Mouse (Mus musculus): Measurements from ENCODE around the gene Olfr1373. TPM values are rescaled to one million over a fixed set of nuclear protein-coding genes. Genes with fewer than 3 reads are reported as not detected.

Olfr1373 gene
- polyA plus RNA-seq, 1 experiment from 2014 or later: not detected

GRCm38 (mm10) chr11:52099771-52100219 lies 45.5 kb downstream of the Olfr1373 start:
- H3K27ac ChIP-seq: peak overlapping the region; percentile 99
- no peak for DNase-seq (ENCODE audit: extremely low spot score, low spot score)
- 13% methylated on average over 7 of the region's 7 CpGs for WGBS
- peak overlapping the region; percentile 83 for H3K4me3 ChIP-seq
- no peaks in the 10 kb centered on the region for H3K27me3 ChIP-seq (ENCODE audit: poor library complexity, severe bottlenecking)
- H3K4me1 ChIP-seq: peaks cover 35% of the 10 kb centered on the region
- peaks cover 16% of the 10 kb centered on the region for H3K36me3 ChIP-seq (replicated peaks)
- no peaks in the 10 kb centered on the region for H3K9me3 ChIP-seq

- no peaks in the 10 kb centered on the region for H3K27me3 ChIP-seq (ENCODE audit: poor library complexity, severe bottlenecking)
- WGBS: under 1% methylated on average over 71 of the region's 72 CpGs
- peaks cover 14% of the 10 kb centered on the region for H3K36me3 ChIP-seq (replicated peaks)
- peak; percentile 80 for DNase-seq (ENCODE audit: extremely low spot score, low spot score)
- peak overlapping the region; percentile 83 for H3K4me3 ChIP-seq
- peaks cover 33% of the 10 kb centered on the region for H3K4me1 ChIP-seq
- peak overlapping the region; percentile 99 for H3K27ac ChIP-seq
- no peaks in the 10 kb centered on the region for H3K9me3 ChIP-seq
Measured at GRCm38 (mm10) chr11:52099031-52099761, 46.1 kb downstream of the Olfr1373 start.

GRCm38 (mm10) chr11:52098398-52098946 lies 46.9 kb downstream of the Olfr1373 start, which contains the start of gene Ppp2ca:
Ppp2ca (plus strand) TSS chr11:52098681.
- Histone ChIP-seq H3K27me3 (ENCODE audit: poor library complexity, severe bottlenecking) (no peaks in the 10 kb centered on the region), H3K4me1 (peaks cover 33% of the 10 kb centered on the region), H3K36me3 (replicated peaks) (peaks cover 13% of the 10 kb centered on the region), H3K27ac (peak within 1 kb of the TSS; percentile 99), H3K9me3 (no peaks in the 10 kb centered on the region), H3K4me3 (peak within 1 kb of the TSS; percentile 83)
- under 1% methylated on average over 53 of the region's 53 CpGs for WGBS
- DNase-seq (ENCODE audit: extremely low spot score, low spot score): peak; percentile 98

GRCm38 (mm10) chr11:52097596-52097995 lies 47.7 kb downstream of the Olfr1373 start:
- Histone ChIP-seq H3K9me3 (no peaks in the 10 kb centered on the region), H3K4me1 (peaks cover 33% of the 10 kb centered on the region), H3K36me3 (replicated peaks) (peaks cover 13% of the 10 kb centered on the region), H3K27ac (peak overlapping the region; percentile 99), H3K4me3 (peak overlapping the region; percentile 83), H3K27me3 (ENCODE audit: poor library complexity, severe bottlenecking) (no peaks in the 10 kb centered on the region)
- 85% methylated on average over 2 of the region's 2 CpGs for WGBS
- no peak for DNase-seq (ENCODE audit: extremely low spot score, low spot score)

GRCm38 (mm10) chr11:52097016-52097415 lies 48.3 kb downstream of the Olfr1373 start:
- no peak overlapping the region for H3K4me3 ChIP-seq

More at GRCm38 (mm10) chr11:52097016-52097415, 48.3 kb downstream of the Olfr1373 start:
- H3K4me1 ChIP-seq: peaks cover 32% of the 10 kb centered on the region
- no peak for DNase-seq (ENCODE audit: extremely low spot score, low spot score)
- no peaks in the 10 kb centered on the region for H3K27me3 ChIP-seq (ENCODE audit: poor library complexity, severe bottlenecking)
- H3K36me3 ChIP-seq (replicated peaks): peaks cover 11% of the 10 kb centered on the region
- no peak overlapping the region for H3K27ac ChIP-seq
- no peaks in the 10 kb centered on the region for H3K9me3 ChIP-seq
- 73% methylated on average over 3 of the region's 3 CpGs for whole genome bisulfite sequencing

Small RNA genes lying within 50 kb of the gene (microRNA-seq; reads per million reads assigned to microRNA genes)
- gene Gm24157 (1.5 reads per million), gene Mir3061 (53.6 reads per million, percentile 42 among the genes with 10 or more reads in this experiment)

Other genes starting within 250 kb of the Olfr1373 start
- gene Cdkn2aipnl, start 177.9 kb downstream of the Olfr1373 start, polyA plus RNA-seq (2016; fragmentation: Nextera tagmentation; extraction: Ambion mirVana): 138 and 144 TPM in 2 replicates
- gene Ube2b, start 144.8 kb downstream of the Olfr1373 start, polyA plus RNA-seq (2016; fragmentation: Nextera tagmentation; extraction: Ambion mirVana): 199 TPM in 2 replicates
- gene Cdkl3, start 141.3 kb downstream of the Olfr1373 start, polyA plus RNA-seq (2016; fragmentation: Nextera tagmentation; extraction: Ambion mirVana): 11.0 and 13.0 TPM in 2 replicates
- 86.5 and 88.4 TPM in 2 replicates for gene Ppp2ca, start 46.8 kb downstream of the Olfr1373 start, polyA plus RNA-seq (2016; fragmentation: Nextera tagmentation; extraction: Ambion mirVana)
- gene Olfr1371, start 68.5 kb upstream of the Olfr1373 start, polyA plus RNA-seq (2016; fragmentation: Nextera tagmentation; extraction: Ambion mirVana): not detected in 2 replicates
- 906 and 908 TPM in 2 replicates for gene Skp1a, start 86.5 kb upstream of the Olfr1373 start, polyA plus RNA-seq (2016; fragmentation: Nextera tagmentation; extraction: Ambion mirVana)
- gene Tcf7, start 137.5 kb upstream of the Olfr1373 start, polyA plus RNA-seq (2016; fragmentation: Nextera tagmentation; extraction: Ambion mirVana): 8.1 and 8.8 TPM in 2 replicates
- gene Vdac1, start 215.3 kb upstream of the Olfr1373 start, polyA plus RNA-seq (2016; fragmentation: Nextera tagmentation; extraction: Ambion mirVana): 214 and 224 TPM in 2 replicates

Measured in forebrain, embryonic 10.5 days (tissue).